Mouse (Mus musculus) midbrain, postnatal 0 days (tissue): Measurements from ENCODE around the gene 5730522E02Rik. TPM values are rescaled to one million over a fixed set of nuclear protein-coding genes. Genes with fewer than 3 reads are reported as not detected.

ENCODE experiments used
- ATAC-seq: fragments of 200-750 bp; cut with Nextera tagmentation; 2 replicates; pipeline ENCODE4 v1.8.0; 2017; ENCODE audit warnings: moderate number of reproducible peaks, mild to moderate bottlenecking, moderate TSS enrichment, moderate library complexity; ENCODE audit not compliant: low FRiP score
- DNase-seq: peaks from one replicate; pipeline ENCODE4 v3.0.0-alpha.2; 2015; ENCODE audit warnings: low spot score
- H3K27ac ChIP-seq: fragments of 300-500 bp; sonication (generic); 2 replicates; pipeline ENCODE4 v1.5.1; 2014; ENCODE audit warnings: low read depth, mild to moderate bottlenecking, low read length, mixed read lengths
- H3K27me3 ChIP-seq: fragments of 300-500 bp; sonication (generic); 2 replicates; pipeline ENCODE4 v1.6.1; 2014; ENCODE audit warnings: low read length, control low read depth, mixed read lengths; ENCODE audit not compliant: insufficient read depth
- H3K36me3 ChIP-seq: fragments of 300-500 bp; sonication (generic); 2 replicates; pipeline ENCODE4 v1.6.1; 2014; ENCODE audit warnings: low read length, control low read depth, mixed read lengths; ENCODE audit not compliant: insufficient read depth
- H3K4me1 ChIP-seq: fragments of 300-500 bp; sonication (generic); 2 replicates; pipeline ENCODE4 v1.6.1; 2014; ENCODE audit warnings: mild to moderate bottlenecking, control low read depth, antibody characterized with exemption, low read length, mixed read lengths; ENCODE audit not compliant: insufficient read depth
- H3K4me2 ChIP-seq: fragments of 300-500 bp; sonication (generic); 2 replicates; pipeline ENCODE4 v1.6.1; 2014; ENCODE audit warnings: low read depth, mild to moderate bottlenecking, low read length, mixed read lengths; ENCODE audit not compliant: poor library complexity, severe bottlenecking
- H3K4me3 ChIP-seq: fragments of 300-500 bp; sonication (generic); 2 replicates; pipeline ENCODE4 v1.5.1; 2014; ENCODE audit warnings: low read depth, mild to moderate bottlenecking, low read length, moderate library complexity
- H3K9ac ChIP-seq: fragments of 300-500 bp; sonication (generic); replicated peaks from 2 replicates; pipeline ENCODE4 v1.6.1; 2014; ENCODE audit warnings: mild to moderate bottlenecking, low read length, moderate library complexity, mixed read lengths; ENCODE audit not compliant: poor library complexity, severe bottlenecking
- H3K9me3 ChIP-seq: fragments of 300-500 bp; sonication (generic); 2 replicates; pipeline ENCODE4 v1.6.1; 2016; ENCODE audit warnings: low read length, control low read depth
- CTCF ChIP-seq: IDR thresholded peaks from 2 replicates; pipeline ENCODE4 v1.5.1; 2016; ENCODE audit warnings: antibody characterized with exemption, mild to moderate bottlenecking
- WGBS: fragments of 180-500 bp; shearing (Covaris S2); extraction: QIAGEN DNeasy Blood & Tissue Kit; methylation state at CpG from one replicate; pipeline ENCODE4 v1.1.7; 2014; 5-methylcytosine and 5-hydroxymethylcytosine counted together
- polyA plus RNA-seq: library from polyadenylated mRNA; unstranded; fragments of >200 nt; fragmentation: Nextera tagmentation; extraction: Ambion mirVana; gene quantifications from 2 replicates; pipeline ENCODE4 v1.2.1, GENCODE M21; 2015
- total RNA-seq: library from RNA; depleted of rRNA; stranded (reverse); fragments of >200 nt; gene quantifications from 2 replicates; pipeline ENCODE4 v1.2.3, GENCODE M21; 2014

The 5730522E02Rik gene
- total and polyA plus RNA-seq, 2 experiments from 2014 or later, result 5.6 to 12.7 TPM

GRCm38 (mm10) chr11:26013527-26013926, 197.0 kb downstream of the 5730522E02Rik start:
- no peak for ATAC-seq
- Histone ChIP-seq H3K27me3 (no peaks in the 10 kb centered on the region), H3K4me2 (no peak overlapping the region), H3K9me3 (no peaks in the 10 kb centered on the region), H3K27ac (no peak overlapping the region), H3K36me3 (no peaks in the 10 kb centered on the region), H3K4me1 (no peaks in the 10 kb centered on the region), H3K9ac (no peak overlapping the region), H3K4me3 (no peak overlapping the region)
- TF ChIP-seq CTCF, result no peak
- 63% methylated on average over 2 of the region's 2 CpGs for WGBS
- DNase-seq, result no peak

- no peak overlapping the region for H3K4me3 ChIP-seq
- ATAC-seq (no peak), DNase-seq (no peak)
- H3K9ac ChIP-seq, result no peak overlapping the region
- no peaks in the 10 kb centered on the region for H3K9me3 ChIP-seq
- H3K27me3 ChIP-seq, result no peaks in the 10 kb centered on the region
- no peak for TF ChIP-seq CTCF
- no peaks in the 10 kb centered on the region for H3K4me1 ChIP-seq
- 61% methylated on average over 4 of the region's 4 CpGs for WGBS
- H3K36me3 ChIP-seq, result no peaks in the 10 kb centered on the region
- H3K4me2 ChIP-seq, result no peak overlapping the region
- H3K27ac ChIP-seq, result no peak overlapping the region
These were observed 206.5 kb downstream of the 5730522E02Rik start for GRCm38 (mm10) chr11:26004018-26004417.

GRCm38 (mm10) chr11:25999738-26000137, 210.8 kb downstream of the 5730522E02Rik start:
- Histone ChIP-seq H3K27me3 (no peaks in the 10 kb centered on the region), H3K27ac (no peak overlapping the region), H3K4me1 (no peaks in the 10 kb centered on the region), H3K9ac (no peak overlapping the region), H3K4me3 (no peak overlapping the region), H3K9me3 (no peaks in the 10 kb centered on the region), H3K36me3 (no peaks in the 10 kb centered on the region), H3K4me2 (no peak overlapping the region)
- 71% methylated on average over 5 of the region's 5 CpGs for WGBS
- no peak for TF ChIP-seq CTCF
- no peak for DNase-seq
- ATAC-seq, result no peak

GRCm38 (mm10) chr11:25997469-25997868, 213.1 kb downstream of the 5730522E02Rik start:
- 80% methylated on average over 4 of the region's 4 CpGs for WGBS
- Histone ChIP-seq H3K27ac (no peak overlapping the region), H3K9ac (no peak overlapping the region), H3K4me3 (no peak overlapping the region), H3K27me3 (no peaks in the 10 kb centered on the region), H3K36me3 (no peaks in the 10 kb centered on the region), H3K9me3 (no peaks in the 10 kb centered on the region), H3K4me2 (no peak overlapping the region), H3K4me1 (no peaks in the 10 kb centered on the region)
- ATAC-seq, result no peak
- TF ChIP-seq CTCF, result no peak
- no peak for DNase-seq

- DNase-seq, result no peak
- Histone ChIP-seq H3K36me3 (no peaks in the 10 kb centered on the region), H3K4me2 (no peak overlapping the region), H3K27me3 (no peaks in the 10 kb centered on the region), H3K4me3 (no peak overlapping the region), H3K9me3 (no peaks in the 10 kb centered on the region), H3K27ac (no peak overlapping the region), H3K4me1 (no peaks in the 10 kb centered on the region), H3K9ac (no peak overlapping the region)
- 36% methylated on average over 2 of the region's 2 CpGs for WGBS
- no peak for ATAC-seq
- no peak for TF ChIP-seq CTCF
These were observed 216.4 kb downstream of the 5730522E02Rik start for GRCm38 (mm10) chr11:25994128-25994527.

- Histone ChIP-seq H3K27me3 (no peaks in the 10 kb centered on the region), H3K4me2 (no peak overlapping the region), H3K36me3 (no peaks in the 10 kb centered on the region), H3K4me1 (no peaks in the 10 kb centered on the region), H3K9ac (no peak overlapping the region), H3K9me3 (no peaks in the 10 kb centered on the region), H3K4me3 (no peak overlapping the region), H3K27ac (no peak overlapping the region)
- DNase-seq (no peak), ATAC-seq (no peak)
- WGBS, result 82% methylated on average over 1 of the region's 1 CpGs
- TF ChIP-seq CTCF, result no peak
These were observed 218.3 kb downstream of the 5730522E02Rik start for GRCm38 (mm10) chr11:25992216-25992615.
